Mouse (Mus musculus): Measurements from ENCODE around the gene Cryaa.
"Not testable (repeated sequence)": the region's sequence is repeated elsewhere in the genome, so short reads cannot be mapped to it uniquely, and the experiment has no call there.

The Cryaa gene

GRCm38 (mm10) chr17:31660661-31661250 is 16.9 kb upstream of the Cryaa start:
- no peak for DNase-seq

- DNase-seq = no peak
These were observed 14.8 kb upstream of the Cryaa start for GRCm38 (mm10) chr17:31662855-31663254.

GRCm38 (mm10) chr17:31664760-31665159 is 12.8 kb upstream of the Cryaa start:
- DNase-seq = peak; percentile 83 to 88

GRCm38 (mm10) chr17:31668306-31668705 is 9.3 kb upstream of the Cryaa start:
- DNase-seq = no peak

- DNase-seq = no peak
These were observed 7.4 kb upstream of the Cryaa start for GRCm38 (mm10) chr17:31670163-31670562.

- DNase-seq = no peak
These were observed 5.9 kb upstream of the Cryaa start for GRCm38 (mm10) chr17:31671698-31672097.

GRCm38 (mm10) chr17:31672279-31672678 is 5.3 kb upstream of the Cryaa start:
- DNase-seq = no peak

GRCm38 (mm10) chr17:31674426-31674825 is 3.2 kb upstream of the Cryaa start:
- DNase-seq = no peak

GRCm38 (mm10) chr17:31680450-31680849 is 2.8 kb downstream of the Cryaa start:
- no peak for DNase-seq

GRCm38 (mm10) chr17:31685514-31686224 is 8.1 kb downstream of the Cryaa start:
- DNase-seq = peak; percentile 84 to 90

GRCm38 (mm10) chr17:31686225-31686564 is 8.6 kb downstream of the Cryaa start:
- DNase-seq = peak in 1 of 2 experiments; percentile 27

GRCm38 (mm10) chr17:31688112-31688511 is 10.5 kb downstream of the Cryaa start:
- DNase-seq = peak in 1 of 2 experiments; percentile 26

- DNase-seq = peak; percentile 45 to 68
These were observed 12.0 kb downstream of the Cryaa start for GRCm38 (mm10) chr17:31689606-31690005.

- no peak for DNase-seq
These were observed 15.3 kb downstream of the Cryaa start for GRCm38 (mm10) chr17:31692918-31693317.

GRCm38 (mm10) chr17:31693330-31694022 is 15.9 kb downstream of the Cryaa start:
- peak; percentile 84 to 89 for DNase-seq

GRCm38 (mm10) chr17:31694023-31694376 is 16.4 kb downstream of the Cryaa start:
- no peak for DNase-seq

- DNase-seq = no peak
These were observed 17.3 kb downstream of the Cryaa start for GRCm38 (mm10) chr17:31694949-31695348.

GRCm38 (mm10) chr17:31695356-31695755 is 17.7 kb downstream of the Cryaa start:
- not testable (repeated sequence) for DNase-seq

GRCm38 (mm10) chr17:31698347-31698746 is 20.7 kb downstream of the Cryaa start:
- no peak for DNase-seq

GRCm38 (mm10) chr17:31703276-31703980 is 25.8 kb downstream of the Cryaa start:
- DNase-seq = peak; percentile 75 to 83

GRCm38 (mm10) chr17:31705271-31706020 is 27.8 kb downstream of the Cryaa start:
- DNase-seq = no peak

GRCm38 (mm10) chr17:31709121-31709741 is 31.6 kb downstream of the Cryaa start:
- DNase-seq = no peak

All from lung, adult 18-20 months (tissue).